Mouse (Mus musculus) MEL (cell line): ENCODE results near the gene Lipa. TPM values are rescaled to one million over a fixed set of nuclear protein-coding genes. Genes with fewer than 3 reads are reported as not detected.

ENCODE experiments used
- DNase-seq: peaks from one replicate; pipeline ENCODE4 v3.0.0; 2011; ENCODE audit warnings: low read depth, low spot score
- H3K27ac ChIP-seq: 2 replicates; pipeline ENCODE4 v1.5.1; 2012; ENCODE audit warnings: low read depth, mild to moderate bottlenecking, control low read depth, low read length, moderate library complexity; ENCODE audit not compliant: control insufficient read depth
- H3K27me3 ChIP-seq, 2 experiments: fragments of 150-350 bp in 1 of 2; sonication (generic) in 1 of 2; 2 replicates each; pipeline ENCODE4 v1.6.1; 2012; ENCODE audit warnings: low read length in 2 of 2, mild to moderate bottlenecking in 2 of 2, improper control_type of control experiment in 1 of 2, moderate library complexity in 1 of 2; ENCODE audit not compliant: insufficient read depth in 2 of 2, control insufficient read depth in 1 of 2
- H3K36me3 ChIP-seq, 2 experiments: 2 replicates each; pipeline ENCODE4 v1.6.1; 2012 to 2014; ENCODE audit warnings: low read length in 2 of 2, improper control_type of control experiment in 1 of 2, inconsistent platforms in 1 of 2, mild to moderate bottlenecking in 1 of 2; ENCODE audit not compliant: insufficient read depth in 2 of 2, control insufficient read depth in 1 of 2
- H3K4me1 ChIP-seq, 2 experiments: fragments of 150-350 bp in 1 of 2; sonication (generic) in 1 of 2; 2 replicates each; pipeline ENCODE4 v1.6.1; 2012; ENCODE audit warnings: low read length in 2 of 2, improper control_type of control experiment in 1 of 2, mild to moderate bottlenecking in 1 of 2; ENCODE audit not compliant: insufficient read depth in 2 of 2, control insufficient read depth in 1 of 2
- H3K4me3 ChIP-seq, 2 experiments: fragments of 150-350 bp in 1 of 2; sonication (generic) in 1 of 2; 2 replicates each; pipeline ENCODE4 v1.5.1; 2012; ENCODE audit warnings: low read depth in 2 of 2, low read length in 2 of 2, mild to moderate bottlenecking in 2 of 2, moderate library complexity in 2 of 2, control low read depth in 1 of 2, improper control_type of control experiment in 1 of 2; ENCODE audit not compliant: control insufficient read depth in 1 of 2, insufficient read depth in 1 of 2
- H3K79me2 ChIP-seq: 2 replicates; pipeline ENCODE4 v1.6.1; 2012; ENCODE audit warnings: mild to moderate bottlenecking, low read length, moderate library complexity; ENCODE audit not compliant: control insufficient read depth, poor library complexity, insufficient read depth
- H3K9ac ChIP-seq: 2 replicates; pipeline ENCODE4 v1.6.1; 2012; ENCODE audit warnings: low read depth, mild to moderate bottlenecking, control low read depth, low read length, moderate library complexity; ENCODE audit not compliant: control insufficient read depth, poor library complexity, severe bottlenecking
- H3K9me3 ChIP-seq: fragments of 150-350 bp; sonication (generic); replicated peaks from 2 replicates; pipeline ENCODE4 v1.6.1; 2012; ENCODE audit warnings: mild to moderate bottlenecking, low read length, improper control_type of control experiment, moderate library complexity; ENCODE audit not compliant: insufficient read depth
- CHD2 ChIP-seq: IDR thresholded peaks from 2 replicates; pipeline ENCODE4 v1.6.1; 2011; ENCODE audit warnings: low read length, improper control_type of control experiment
- CTCF ChIP-seq, 3 experiments: IDR thresholded peaks in 2 of 3; conservative IDR thresholded peaks in 1 of 3; 2 replicates each; pipeline ENCODE4 v1.5.1; 2011 to 2012; ENCODE audit warnings: low read length in 3 of 3, low read depth in 2 of 3, mild to moderate bottlenecking in 2 of 3, improper control_type of control experiment in 1 of 3, inconsistent platforms in 1 of 3, mixed read lengths in 1 of 3, moderate library complexity in 1 of 3; ENCODE audit not compliant: control insufficient read depth in 1 of 3, insufficient read depth in 1 of 3, poor library complexity in 1 of 3, severe bottlenecking in 1 of 3
- ETS1 ChIP-seq: IDR thresholded peaks from 2 replicates; pipeline ENCODE4 v1.6.1; 2012; ENCODE audit warnings: low read depth, mild to moderate bottlenecking, inconsistent platforms, low read length, improper control_type of control experiment, moderate library complexity
- GATA1 ChIP-seq: IDR thresholded peaks from 2 replicates; pipeline ENCODE4 v1.6.1; 2011; ENCODE audit warnings: low read depth, low read length, improper control_type of control experiment
- HCFC1 ChIP-seq: IDR thresholded peaks from 2 replicates; pipeline ENCODE4 v1.6.1; 2012; ENCODE audit warnings: low read depth, mild to moderate bottlenecking, inconsistent platforms, low read length, improper control_type of control experiment, moderate library complexity
- KAT2A ChIP-seq: conservative IDR thresholded peaks from 2 replicates; pipeline ENCODE4 v1.6.1; 2012; ENCODE audit warnings: low read depth, low read length, improper control_type of control experiment, inconsistent platforms
- MAFK ChIP-seq: IDR thresholded peaks from 2 replicates; pipeline ENCODE4 v1.6.1; 2011; ENCODE audit warnings: low read depth, mild to moderate bottlenecking, low read length, improper control_type of control experiment, borderline replicate concordance
- MAZ ChIP-seq: IDR thresholded peaks from 2 replicates; pipeline ENCODE4 v1.6.1; 2012; ENCODE audit warnings: low read depth, mild to moderate bottlenecking, inconsistent platforms, low read length, improper control_type of control experiment
- MYB ChIP-seq: IDR thresholded peaks from 2 replicates; pipeline ENCODE4 v1.6.1; 2011; ENCODE audit warnings: mild to moderate bottlenecking, low read depth, low read length, improper control_type of control experiment
- NRF1 ChIP-seq: IDR thresholded peaks from 2 replicates; pipeline ENCODE4 v1.6.1; 2014; ENCODE audit warnings: low read depth, mild to moderate bottlenecking, inconsistent platforms, low read length, improper control_type of control experiment, moderate library complexity; ENCODE audit not compliant: poor library complexity, insufficient read depth, severe bottlenecking
- RCOR1 ChIP-seq: IDR thresholded peaks from 2 replicates; pipeline ENCODE4 v1.6.1; 2012; ENCODE audit warnings: low read depth, mild to moderate bottlenecking, inconsistent platforms, low read length, improper control_type of control experiment
- TCF12 ChIP-seq: IDR thresholded peaks from 2 replicates; pipeline ENCODE4 v1.6.1; 2014; ENCODE audit warnings: low read depth, mild to moderate bottlenecking, inconsistent platforms, low read length, improper control_type of control experiment, moderate library complexity
- UBTF ChIP-seq: IDR thresholded peaks from 2 replicates; pipeline ENCODE4 v1.6.1; 2012; ENCODE audit warnings: low read depth, mild to moderate bottlenecking, inconsistent platforms, low read length, improper control_type of control experiment, moderate library complexity, borderline replicate concordance; ENCODE audit not compliant: insufficient read depth
- USF1 ChIP-seq: IDR thresholded peaks from 2 replicates; pipeline ENCODE4 v1.6.1; 2014; ENCODE audit warnings: low read depth, mild to moderate bottlenecking, inconsistent platforms, low read length, improper control_type of control experiment, moderate library complexity
- ZNF384 ChIP-seq: IDR thresholded peaks from 2 replicates; pipeline ENCODE4 v1.6.1; 2012; ENCODE audit warnings: low read depth, mild to moderate bottlenecking, inconsistent platforms, low read length, improper control_type of control experiment
- polyA plus RNA-seq, 2 experiments: library from polyadenylated mRNA; stranded (reverse) in 1 of 2; unstranded in 1 of 2; fragments of >175 nt in 1 of 2; fragments of >200 nt in 1 of 2; gene quantifications; 2 replicates each; pipeline versions ENCODE4 v1.2.1 to v1.2.4; 2012; ENCODE audit warnings: low replicate concordance in 2 of 2, low read depth in 1 of 2; ENCODE audit not compliant: insufficient read length in 2 of 2, insufficient read depth in 1 of 2, missing spikeins in 1 of 2
- total RNA-seq: library from RNA; depleted of rRNA; stranded (reverse); fragments of 300-350 nt; gene quantifications from 2 replicates; pipeline ENCODE4 v1.2.3, GENCODE M21; 2012; rRNA removed

Gene Lipa
- total and polyA plus RNA-seq, 3 experiments, result 7.6 to 13.8 TPM; not detected in 1

DNA sequence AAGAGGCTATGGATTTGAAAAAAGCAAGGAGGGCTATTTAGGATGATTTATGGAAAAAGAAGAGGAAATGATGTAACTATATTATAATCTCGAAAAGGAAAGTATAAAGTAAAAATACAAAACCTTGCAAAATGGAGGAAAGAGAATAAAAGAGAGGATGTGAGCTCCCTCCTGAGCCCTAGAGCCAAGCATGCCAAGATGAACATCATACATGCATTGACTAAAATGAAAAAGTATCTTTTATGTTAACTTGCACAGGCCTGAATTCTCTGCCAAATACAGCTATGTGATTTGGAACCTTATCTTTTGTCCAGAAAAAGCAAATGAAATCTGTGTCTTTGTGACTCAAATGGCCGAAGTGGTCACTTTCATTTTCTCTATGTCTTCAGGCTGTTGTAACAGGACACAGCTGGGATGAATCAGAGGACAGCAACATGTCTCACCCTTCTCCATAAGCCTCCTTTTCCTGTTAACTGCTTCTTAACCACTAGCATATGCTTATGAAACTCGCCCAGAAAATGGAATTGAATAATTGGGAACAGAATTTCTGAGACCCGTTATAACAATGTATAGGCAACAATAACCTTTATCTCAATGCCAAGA is 81.8 kb downstream of the Lipa start:
- Histone ChIP-seq H3K9me3 (no peaks in the 10 kb centered on the region), H3K9ac (no peak overlapping the region), H3K4me3 (no peak overlapping the region), H3K79me2 (no peaks in the 10 kb centered on the region), H3K4me1 (no peaks in the 10 kb centered on the region), H3K36me3 (no peaks in the 10 kb centered on the region), H3K27me3 (peaks cover 2 to 4% of the 10 kb centered on the region in 2 experiments), H3K27ac (no peak overlapping the region)
- TF ChIP-seq TCF12 (no peak), KAT2A (no peak), ETS1 (no peak), UBTF (no peak), ZNF384 (no peak), RCOR1 (no peak), CHD2 (no peak), USF1 (no peak), MYB (no peak), MAZ (no peak), HCFC1 (no peak), MAFK (no peak), GATA1 (no peak), NRF1 (no peak)
- no peak for DNase-seq

DNA sequence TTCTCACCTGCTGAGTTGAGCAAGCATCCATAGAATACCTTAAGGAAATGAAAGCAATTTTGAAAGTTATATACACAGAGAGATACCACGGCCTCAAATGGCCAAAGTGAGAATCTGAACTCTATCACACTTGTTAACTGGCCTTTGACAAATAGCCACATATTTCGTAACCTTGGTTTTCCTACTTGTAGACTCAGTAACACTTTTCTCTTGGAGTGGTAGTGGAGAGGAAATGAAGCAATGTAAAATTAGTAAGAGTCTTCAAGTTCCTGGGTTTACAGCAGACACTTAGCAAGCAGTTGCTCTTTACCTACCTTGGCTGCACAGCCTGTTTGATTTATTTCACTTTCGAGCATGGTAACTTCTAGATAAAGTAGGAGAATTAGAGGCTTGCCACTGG is 82.5 kb downstream of the Lipa start:
- Histone ChIP-seq H3K27ac (no peak overlapping the region), H3K4me1 (no peaks in the 10 kb centered on the region), H3K9me3 (no peaks in the 10 kb centered on the region), H3K4me3 (no peak overlapping the region), H3K27me3 (peaks cover 2 to 4% of the 10 kb centered on the region in 2 experiments), H3K79me2 (no peaks in the 10 kb centered on the region), H3K36me3 (no peaks in the 10 kb centered on the region), H3K9ac (no peak overlapping the region)
- no peak for DNase-seq
- no peak for TF ChIP-seq CTCF (IDR thresholded peaks at IDR 0.05 in 2 of 3, conservative IDR thresholded peaks at IDR 0.05 in 1 of 3; ENCODE audit: control insufficient read depth in 1 of 3, insufficient read depth in 1 of 3, low read depth in 2 of 3, low read length in 3 of 3, poor library complexity in 1 of 3, severe bottlenecking in 1 of 3)
- no peak for TF ChIP-seq MAZ

Other genes starting within 250 kb of the Lipa start
- gene Fas, start 236.8 kb downstream of the Lipa start, total RNA-seq, result not detected in 2 replicates
- not detected for gene Fas, start 236.8 kb downstream of the Lipa start, polyA plus RNA-seq
- not detected in 2 replicates for gene Ch25h, start 52.3 kb downstream of the Lipa start, total RNA-seq
- not detected for gene Ch25h, start 52.3 kb downstream of the Lipa start, polyA plus RNA-seq
- 0.65 and 0.69 TPM in 2 replicates for gene Ifit2, start 23.2 kb upstream of the Lipa start, total RNA-seq
- 1 to 10 TPM in 1 of 2 experiments, not detected in 1; 2.7 TPM for gene Ifit2, start 23.2 kb upstream of the Lipa start, polyA plus RNA-seq
- not detected in 2 replicates for gene Ifit3, start 56.1 kb upstream of the Lipa start, total RNA-seq
- gene Ifit3, start 56.1 kb upstream of the Lipa start, polyA plus RNA-seq, result under 1 TPM in 1 of 2 experiments, not detected in 1; 0.10 TPM
- gene Ifit1bl1, start 74.5 kb upstream of the Lipa start, total RNA-seq, result 0.10 TPM in 1 of 2 replicates, not detected in the other
- under 1 TPM in 1 of 2 experiments, not detected in 1; 0.08 TPM for gene Ifit1bl1, start 74.5 kb upstream of the Lipa start, polyA plus RNA-seq
- gene Ifit3b, start 80.5 kb upstream of the Lipa start, total RNA-seq, result not detected in 2 replicates
- not detected for gene Ifit3b, start 80.5 kb upstream of the Lipa start, polyA plus RNA-seq
- gene Ifit1bl2, start 113.3 kb upstream of the Lipa start, total RNA-seq, result not detected in 2 replicates
- gene Ifit1bl2, start 113.3 kb upstream of the Lipa start, polyA plus RNA-seq, result not detected
- 0.12 TPM in 1 of 2 replicates, not detected in the other for gene Ifit1, start 113.4 kb upstream of the Lipa start, total RNA-seq
- gene Ifit1, start 113.4 kb upstream of the Lipa start, polyA plus RNA-seq, result under 1 TPM in 1 of 2 experiments, not detected in 1; 0.31 TPM
- gene Slc16a12, start 219.8 kb upstream of the Lipa start, total RNA-seq, result not detected in 2 replicates
- gene Slc16a12, start 219.8 kb upstream of the Lipa start, polyA plus RNA-seq, result under 1 TPM in 1 of 2 experiments, not detected in 1; 0.06 TPM